Mouse (Mus musculus): ENCODE data around the gene Pfas.
A peak's percentile ranks its signal among the peaks of the same experiment; 100 is the strongest.
"Not testable (repeated sequence)": the region's sequence is repeated elsewhere in the genome, so short reads cannot be mapped to it uniquely, and the experiment has no call there.

Pfas gene

DNA sequence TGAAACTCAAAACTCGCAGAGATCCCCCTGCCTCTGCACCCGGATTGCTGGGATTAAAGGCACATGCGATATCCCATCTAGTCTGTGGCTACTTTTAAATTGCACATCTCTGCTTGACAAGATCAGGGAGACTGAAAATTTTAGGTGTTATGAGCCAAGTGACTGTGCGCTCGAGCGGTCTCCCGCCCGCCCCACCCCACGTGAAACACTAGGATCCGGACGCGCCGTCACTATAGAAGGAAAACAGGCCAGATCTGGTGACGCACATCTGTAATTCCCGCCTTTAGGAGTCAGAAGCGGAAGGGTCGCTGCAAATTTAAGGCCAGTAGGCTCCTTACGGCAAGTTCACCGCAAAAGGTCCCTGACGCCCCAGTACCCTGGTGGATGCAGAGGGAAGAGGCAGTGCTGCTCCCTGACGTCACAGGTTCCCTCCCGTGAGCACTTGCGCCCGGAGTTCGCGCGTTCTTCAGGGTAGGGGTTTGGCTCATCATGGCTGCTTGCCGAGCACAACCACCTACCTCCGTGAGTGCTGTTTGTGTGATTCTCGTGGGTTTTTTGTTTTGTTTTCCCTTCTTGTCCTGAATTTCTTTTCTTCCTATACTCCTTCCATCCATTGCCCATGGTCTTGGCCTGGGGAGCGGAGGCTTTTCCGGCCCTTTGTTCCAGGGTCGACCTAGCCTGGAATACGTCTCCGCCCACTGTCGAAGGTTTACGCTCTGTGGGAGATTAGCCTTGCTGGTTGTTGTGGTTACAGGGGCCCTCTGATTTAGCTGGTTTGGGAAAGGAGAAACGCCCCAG is 7.6 kb upstream of the Pfas start, which contains the start of gene Ctc1:
TSS of gene Ctc1 (plus strand) at position 268 of the 798 bp plus-strand sequence.
- peak; percentile 86 to 89 for DNase-seq (ENCODE audit: low spot score in 2 of 2)

DNA sequence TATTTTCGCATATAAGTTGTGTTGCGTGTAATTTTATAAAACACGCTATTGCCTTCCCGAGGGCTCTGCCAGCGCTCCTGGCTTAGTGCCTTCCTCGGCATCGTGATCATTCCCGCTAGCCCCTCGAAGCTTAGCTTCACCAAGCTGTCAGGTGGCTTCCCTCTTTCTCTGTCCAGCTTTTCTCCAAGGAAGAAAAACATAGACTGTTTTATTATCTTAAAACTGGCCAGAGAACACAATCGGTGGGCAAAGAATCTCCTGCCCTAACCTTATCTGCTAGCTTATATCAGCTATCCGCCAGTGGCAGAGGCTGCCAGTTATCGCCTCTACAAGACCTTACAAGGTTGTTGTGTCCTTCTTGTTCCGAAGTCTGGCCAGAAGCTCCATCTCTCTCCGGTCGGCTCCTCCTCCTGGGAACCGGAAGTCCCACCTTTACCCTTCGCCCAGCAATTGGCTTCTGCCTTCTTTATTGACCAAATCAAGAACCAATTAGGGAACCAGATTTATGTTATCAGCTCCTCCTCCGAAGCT is 3.9 kb upstream of the Pfas start:
- DNase-seq (ENCODE audit: low spot score in 2 of 2) = peak; percentile 84

DNA sequence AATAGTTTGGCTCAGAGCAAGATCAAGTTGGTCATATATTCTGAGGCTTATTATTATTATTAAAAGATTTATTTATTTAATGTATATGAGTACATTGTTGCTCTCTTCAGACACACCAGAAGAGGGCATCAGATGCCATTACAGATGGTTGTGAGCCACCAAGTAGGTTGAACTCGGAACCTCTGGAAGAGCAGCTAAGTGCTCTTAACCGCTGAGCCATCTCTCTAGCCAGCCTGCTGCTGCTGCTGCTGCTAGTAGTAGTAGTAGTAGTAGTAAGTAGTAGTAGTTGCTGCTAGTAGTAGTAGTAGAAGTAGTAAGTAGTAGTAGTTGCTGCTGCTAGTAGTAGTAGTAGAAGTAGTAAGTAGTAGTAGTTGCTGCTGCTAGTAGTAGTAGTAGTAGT is 3.2 kb upstream of the Pfas start:
- DNase-seq (ENCODE audit: low spot score in 2 of 2) = not testable (repeated sequence)

DNA sequence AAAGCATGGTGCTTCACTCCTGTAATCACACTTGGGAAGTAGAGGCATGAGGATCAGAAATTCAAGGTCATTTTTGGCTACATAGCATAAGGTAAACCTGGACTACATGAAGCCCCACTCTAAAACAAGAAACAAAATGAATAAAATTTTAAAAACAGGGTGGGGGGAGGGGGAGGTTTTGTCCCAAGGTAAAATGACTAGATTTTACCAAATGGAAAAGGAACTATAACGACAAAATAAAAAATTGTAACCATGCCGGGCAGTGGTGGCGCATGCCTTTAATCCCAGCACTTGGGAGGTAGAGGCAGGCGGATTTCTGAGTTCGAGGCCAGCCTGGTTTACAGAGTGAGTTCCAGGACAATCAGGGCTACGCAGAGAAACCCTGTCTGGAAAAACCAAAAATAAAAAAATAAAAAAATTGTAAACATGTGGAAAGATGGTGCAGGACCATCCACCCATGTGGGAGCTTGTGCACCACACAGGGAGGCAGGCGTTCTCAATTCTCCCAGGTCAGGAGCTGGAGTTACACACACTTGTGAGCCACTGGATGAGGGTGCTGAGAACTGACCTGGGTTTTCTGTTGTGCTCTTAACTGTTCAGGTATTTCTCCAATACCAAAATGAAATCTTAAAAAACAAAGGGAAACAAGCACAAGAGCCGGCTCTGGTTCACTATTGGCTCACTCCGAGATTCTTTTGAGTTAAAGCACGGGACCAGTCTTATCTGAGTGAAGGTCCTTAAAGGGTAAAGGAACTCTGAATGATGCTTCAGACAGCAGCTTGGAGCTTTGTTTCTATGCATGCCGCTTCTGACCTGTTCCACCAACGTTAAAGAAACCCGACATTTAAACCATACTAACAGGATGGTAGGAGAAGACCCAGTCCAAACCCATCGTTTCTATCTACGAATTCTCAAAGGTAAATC is 2.4 kb upstream of the Pfas start:
- no peak for DNase-seq (ENCODE audit: low spot score in 2 of 2)

- no peak for DNase-seq (ENCODE audit: low spot score in 2 of 2)
These were observed 1.2 kb upstream of the Pfas start for GRCm38 (mm10) chr11:69009508-69009907.

GRCm38 (mm10) chr11:69006575-69006974 is 1.7 kb downstream of the Pfas start:
- DNase-seq (ENCODE audit: low spot score in 2 of 2) = not testable (repeated sequence)

- DNase-seq (ENCODE audit: low spot score in 2 of 2) = no peak
These were observed 3.1 kb downstream of the Pfas start for GRCm38 (mm10) chr11:69005193-69005592.

DNA sequence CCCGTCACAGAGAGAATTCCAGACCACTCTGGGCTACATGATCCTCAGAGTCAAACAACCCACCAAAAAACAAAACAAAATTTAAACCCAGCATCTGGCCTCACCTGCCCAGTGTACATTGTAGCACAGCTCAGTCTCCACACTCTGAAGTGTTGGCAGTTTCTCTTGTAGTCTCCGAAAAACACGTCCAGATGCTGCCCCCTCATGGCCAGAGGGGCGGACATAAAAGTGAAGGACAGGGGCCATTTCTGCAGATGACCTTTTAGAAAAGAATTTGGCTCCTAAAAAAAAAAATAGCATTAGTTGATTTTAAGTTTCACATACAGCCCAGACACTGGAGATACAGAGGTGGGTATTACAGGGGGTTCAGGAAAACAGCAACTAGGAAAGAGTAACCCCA is 4.7 kb downstream of the Pfas start:
- no peak for DNase-seq (ENCODE audit: low spot score in 2 of 2)

DNA sequence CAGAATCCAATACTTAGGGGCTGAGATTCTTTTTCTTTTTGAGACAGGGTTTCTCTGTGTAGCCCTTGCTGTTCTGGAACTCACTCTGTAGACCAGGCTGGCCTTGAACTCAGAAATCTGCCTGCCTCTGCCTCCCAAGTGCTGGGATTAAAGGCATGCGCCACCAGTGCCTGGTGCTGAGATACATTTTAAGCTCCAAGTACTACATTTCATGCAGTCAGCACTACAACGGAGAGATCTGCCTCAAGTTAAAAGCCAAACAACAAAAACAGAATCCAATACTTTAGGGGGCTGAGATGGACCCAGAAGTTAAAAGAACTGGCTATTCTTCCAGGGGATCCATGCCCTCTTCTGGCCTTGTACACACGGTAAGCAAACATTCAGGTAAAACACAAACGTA is 5.5 kb downstream of the Pfas start:
- not testable (repeated sequence) for DNase-seq (ENCODE audit: low spot score in 2 of 2)

DNA sequence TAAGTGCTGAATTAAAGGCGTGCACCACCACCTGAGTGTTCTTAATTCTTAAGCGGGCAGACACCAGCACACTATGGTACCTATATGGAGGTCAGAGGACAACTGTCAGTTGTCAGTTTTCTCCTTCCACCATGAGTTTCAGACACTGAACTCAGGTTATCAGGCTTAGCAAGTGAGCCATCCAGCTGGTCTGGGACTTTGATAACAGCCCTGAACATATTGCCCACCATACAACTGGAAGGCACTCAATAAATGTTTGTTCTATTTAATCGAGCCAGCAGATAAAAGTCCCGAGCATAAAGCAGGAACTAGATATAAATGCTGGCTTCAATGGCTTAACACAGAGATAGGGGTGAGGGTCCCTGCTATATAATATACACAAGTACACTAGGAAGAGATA is 11.2 kb downstream of the Pfas start:
- DNase-seq (ENCODE audit: low spot score in 2 of 2) = no peak

DNA sequence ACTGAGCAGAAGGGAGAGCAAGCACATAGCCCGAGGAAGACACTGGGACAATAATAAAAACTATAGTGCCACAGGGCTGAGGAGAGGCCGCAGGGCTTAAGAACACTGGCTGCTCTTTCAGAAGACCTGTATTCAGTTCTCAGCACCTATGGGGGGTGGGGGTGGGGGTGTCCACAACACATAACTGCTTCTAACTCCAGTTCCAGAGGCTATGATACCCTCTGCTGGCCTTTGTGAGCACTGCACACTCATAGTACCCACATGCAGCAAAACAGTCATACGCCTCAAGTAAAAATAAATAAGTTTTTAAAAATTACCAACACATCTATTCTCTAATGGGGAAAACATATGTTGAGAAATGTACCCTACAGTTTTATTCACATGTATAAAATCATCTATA is 13.9 kb downstream of the Pfas start:
- no peak for DNase-seq (ENCODE audit: low spot score in 2 of 2)

DNA sequence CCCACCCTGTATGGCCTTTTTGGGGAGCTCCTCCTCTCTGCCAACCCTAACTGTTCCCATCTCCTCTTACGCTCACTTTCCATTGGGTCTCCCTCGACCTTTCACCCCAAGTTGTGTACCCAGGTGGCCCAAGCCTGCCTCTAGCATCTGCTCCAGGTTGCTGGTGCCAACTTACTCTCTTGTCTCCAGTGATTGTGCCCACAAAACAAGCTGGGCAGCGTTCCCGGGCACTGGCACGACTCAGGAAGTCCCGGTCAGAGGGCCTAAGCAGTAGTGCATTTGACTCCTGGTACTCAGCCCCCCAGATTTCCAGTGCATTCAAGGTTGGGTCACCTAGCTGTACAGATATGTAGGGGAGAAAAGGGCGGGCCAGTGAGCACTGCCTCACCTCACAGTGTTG is 15.1 kb downstream of the Pfas start:
- no peak for DNase-seq (ENCODE audit: low spot score in 2 of 2)

DNA sequence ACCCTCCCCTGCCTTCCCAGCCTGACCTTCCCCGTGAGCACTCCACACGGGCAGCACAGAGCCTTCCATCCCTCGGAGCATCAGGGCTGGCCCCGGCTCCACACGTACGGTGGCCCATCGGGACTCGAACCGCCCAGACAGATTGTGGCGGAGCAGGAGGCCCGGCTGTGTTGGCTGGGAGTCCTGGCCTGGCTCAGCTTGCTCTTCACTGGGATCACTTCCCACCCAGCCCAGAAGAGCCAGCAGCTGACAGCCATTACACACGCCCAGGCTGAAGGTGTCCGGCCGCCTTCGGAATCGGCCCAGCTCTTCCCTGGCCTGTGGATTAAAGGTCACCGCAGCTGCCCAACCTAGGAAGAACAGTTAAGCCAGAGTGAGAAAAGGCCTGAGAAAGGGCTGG is 19.9 kb downstream of the Pfas start:
- no peak for DNase-seq (ENCODE audit: low spot score in 2 of 2)

DNA sequence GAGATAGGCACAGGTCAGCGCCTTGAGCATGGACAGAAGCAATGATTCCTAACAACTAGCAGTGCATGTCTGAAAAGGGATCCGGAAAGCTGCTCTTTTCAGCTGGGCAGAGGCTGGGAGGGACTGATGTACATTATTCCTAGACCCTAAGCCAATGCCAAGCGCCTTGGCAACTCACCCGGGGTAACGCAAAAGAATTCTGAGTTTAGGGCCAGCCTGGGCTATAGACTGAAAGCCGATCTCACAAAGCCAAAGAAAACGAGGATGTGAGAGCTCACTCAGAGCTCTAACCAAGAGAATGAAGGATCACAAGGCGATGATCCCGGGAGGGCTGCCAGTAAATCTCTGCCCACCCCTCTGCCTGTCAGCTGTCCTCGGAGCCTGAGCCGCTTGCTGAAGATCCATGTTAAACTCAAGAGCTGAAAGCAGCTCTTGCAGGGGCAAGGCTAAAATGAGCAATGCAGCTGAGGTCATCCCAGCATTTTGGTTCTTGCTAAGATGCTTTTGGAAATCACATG is 20.8 kb downstream of the Pfas start:
- DNase-seq (ENCODE audit: low spot score in 2 of 2) = no peak

DNA sequence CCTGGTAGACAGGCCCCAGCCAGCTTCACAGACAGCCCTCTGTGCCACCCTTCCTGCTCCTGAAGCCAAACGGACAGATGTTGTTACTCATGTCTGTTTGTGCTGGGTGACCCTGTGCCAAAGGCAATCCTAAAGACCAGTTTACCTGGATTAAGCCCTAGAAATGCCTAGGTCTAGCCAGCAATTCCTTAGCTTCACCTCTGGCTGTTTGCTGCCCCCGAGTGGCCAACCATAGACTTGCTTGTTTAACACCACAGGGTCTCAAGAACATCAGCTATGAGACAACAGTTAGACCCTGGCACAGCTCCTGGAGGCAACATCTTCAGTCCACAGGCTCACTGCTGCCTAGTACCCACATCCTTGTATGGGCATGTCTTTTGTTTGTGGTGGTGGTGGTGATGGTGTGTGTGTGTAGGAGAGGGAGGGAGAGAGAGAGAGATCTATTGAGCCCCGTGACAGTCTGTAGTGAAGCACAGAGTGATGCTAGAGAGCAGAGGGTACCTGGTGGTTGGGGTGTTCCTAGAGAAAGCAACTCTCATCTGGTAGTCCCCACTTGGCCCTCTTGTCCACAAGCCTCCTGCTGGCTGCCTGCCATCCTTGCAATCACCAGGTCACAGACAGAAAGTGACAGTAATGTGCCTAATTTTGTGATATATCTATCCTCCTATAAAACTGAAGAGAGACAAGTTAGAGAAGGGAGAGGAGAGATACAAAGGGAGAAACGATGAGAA is 25.5 kb downstream of the Pfas start:
- DNase-seq (ENCODE audit: low spot score in 2 of 2) = peak; percentile 43 to 64

GRCm38 (mm10) chr11:68980919-68981318 is 27.3 kb downstream of the Pfas start:
- no peak for DNase-seq (ENCODE audit: low spot score in 2 of 2)

- DNase-seq (ENCODE audit: low spot score in 2 of 2) = no peak
These were observed 28.9 kb downstream of the Pfas start for GRCm38 (mm10) chr11:68979320-68979733.

DNA sequence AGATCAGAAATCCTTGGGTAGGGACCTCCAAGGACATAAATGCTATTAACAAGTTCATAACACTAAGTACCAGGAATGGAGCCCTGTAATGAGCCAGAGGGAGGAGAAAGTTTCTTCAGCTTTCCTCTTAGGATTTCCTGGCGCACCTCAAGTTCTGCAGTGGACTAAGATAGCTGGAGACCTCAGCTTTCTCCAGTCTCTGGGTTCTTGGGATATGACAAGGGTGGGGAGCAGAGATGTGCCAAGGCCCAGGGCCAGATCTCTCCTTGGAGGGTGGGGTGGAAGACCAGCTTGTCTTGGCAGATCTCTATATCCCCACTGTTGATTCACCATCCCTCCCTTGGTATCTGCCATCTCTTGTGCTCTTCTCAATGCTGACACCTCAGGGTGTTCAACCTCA is 32.7 kb downstream of the Pfas start:
- DNase-seq (ENCODE audit: low spot score in 2 of 2) = no peak

GRCm38 (mm10) chr11:68975085-68975484 is 33.2 kb downstream of the Pfas start, which contains the start of gene Rangrf:
Gene Rangrf, minus strand, starts transcription at chr11:68975185.
- DNase-seq (ENCODE audit: low spot score in 2 of 2) = no peak

GRCm38 (mm10) chr11:68974059-68974450 is 34.2 kb downstream of the Pfas start:
- no peak for DNase-seq (ENCODE audit: low spot score in 2 of 2)

DNA sequence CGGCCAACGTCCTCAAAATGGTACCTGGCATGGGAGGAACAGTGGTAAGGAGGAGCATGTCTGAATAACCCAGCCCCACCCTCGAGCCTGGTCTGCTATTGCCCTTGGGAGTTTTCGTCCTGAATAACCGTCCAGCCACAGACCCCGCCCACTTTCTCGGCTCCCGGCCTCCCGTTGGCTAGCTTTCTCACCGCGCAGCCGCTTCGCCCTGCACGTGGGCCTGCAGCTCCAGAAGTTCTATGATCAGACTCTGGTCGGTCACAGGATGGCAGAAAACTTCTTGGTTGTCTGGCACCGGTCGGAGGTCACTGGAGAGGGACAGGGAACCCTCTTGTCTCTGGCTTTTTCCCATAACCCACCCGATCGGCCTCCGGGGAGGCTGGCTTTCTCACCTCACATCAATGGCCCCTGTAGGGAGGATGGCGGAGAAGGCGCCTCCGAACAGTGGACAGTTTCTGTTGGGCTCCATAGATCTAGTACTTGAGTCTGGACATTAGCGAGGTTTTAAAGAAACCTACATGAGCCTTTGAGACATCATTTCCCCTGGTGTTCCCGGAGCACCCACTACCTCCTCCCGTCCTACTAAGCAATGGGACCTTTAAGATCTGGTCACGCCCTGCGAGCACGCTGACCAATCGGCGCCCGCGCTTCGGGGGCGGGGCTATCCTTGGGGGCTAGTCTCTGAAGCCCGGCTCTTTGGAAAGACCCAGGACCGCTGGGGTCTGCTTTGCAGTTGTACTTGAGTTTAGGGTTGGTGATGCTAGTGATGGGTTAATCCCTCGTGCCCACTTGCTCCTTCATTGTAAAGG is 34.8 kb downstream of the Pfas start:
- DNase-seq (ENCODE audit: low spot score in 2 of 2) = peak; percentile 41 to 59
